Mouse (Mus musculus): ENCODE data around the gene Ush1g. TPM values are rescaled to one million over a fixed set of nuclear protein-coding genes. Genes with fewer than 3 reads are reported as not detected.

Ush1g gene
- polyA plus RNA-seq, 1 experiment from 2014 or later, result 0.32 TPM

DNA sequence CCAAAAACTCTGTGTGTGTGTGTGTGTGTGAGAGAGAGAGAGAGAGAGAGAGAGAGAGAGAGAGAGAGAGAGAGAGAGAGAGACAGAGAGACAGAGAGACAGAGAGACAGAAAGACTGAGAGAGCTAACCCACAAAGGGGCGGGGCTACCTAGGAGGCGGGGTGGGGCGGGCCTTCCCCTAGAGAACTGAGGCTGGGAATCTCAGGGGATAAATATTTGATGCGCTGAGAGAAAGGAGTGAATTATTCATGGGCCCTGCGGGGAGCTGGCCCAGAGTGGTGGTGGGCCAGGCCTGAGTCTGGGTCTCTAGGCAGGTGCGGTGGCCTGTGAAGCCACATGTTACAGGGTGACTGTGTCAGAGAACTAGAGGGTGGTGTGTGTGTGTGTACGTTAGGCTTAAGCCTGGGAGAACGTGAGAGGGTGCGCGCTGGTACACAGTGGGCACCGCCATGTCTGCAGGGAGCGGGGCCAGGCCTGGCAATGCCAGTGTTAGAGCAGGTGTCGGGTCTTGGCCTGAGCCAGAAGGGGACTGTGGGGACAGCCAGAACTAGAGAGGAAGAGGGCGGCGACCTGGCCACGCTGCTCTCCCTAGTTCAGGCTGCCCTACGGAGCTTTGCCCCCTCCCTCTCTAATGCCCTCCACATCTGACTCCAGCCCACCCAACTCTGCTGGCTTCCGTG, 2.0 kb downstream of the Ush1g start:
- H3K9ac ChIP-seq (ENCODE audit: low read length), result no peak overlapping the region
- WGBS, result 6% methylated on average over 17 of the region's 18 CpGs
- no peak overlapping the region for H3K4me3 ChIP-seq (ENCODE audit: low read length)
- H3K27ac ChIP-seq (ENCODE audit: low read length), result no peak overlapping the region
- H3K4me1 ChIP-seq (ENCODE audit: control insufficient read depth, insufficient read depth, low read length), result peaks cover 3% of the 10 kb centered on the region; the same call in 1 of the 2 replicates
- no peak for ATAC-seq (replicated peaks; ENCODE audit: extremely low read depth, insufficient read depth, low FRiP score)
- no peaks in the 10 kb centered on the region for H3K36me3 ChIP-seq (ENCODE audit: control insufficient read depth, insufficient read depth)
- H3K9me3 ChIP-seq (replicated peaks; ENCODE audit: control insufficient read depth, low read length), result no peaks in the 10 kb centered on the region
- H3K27me3 ChIP-seq (ENCODE audit: control insufficient read depth, insufficient read depth, low read length), result peaks cover 100% of the 10 kb centered on the region
- no peak overlapping the region for H3K4me2 ChIP-seq (ENCODE audit: low read depth, low read length)

DNA sequence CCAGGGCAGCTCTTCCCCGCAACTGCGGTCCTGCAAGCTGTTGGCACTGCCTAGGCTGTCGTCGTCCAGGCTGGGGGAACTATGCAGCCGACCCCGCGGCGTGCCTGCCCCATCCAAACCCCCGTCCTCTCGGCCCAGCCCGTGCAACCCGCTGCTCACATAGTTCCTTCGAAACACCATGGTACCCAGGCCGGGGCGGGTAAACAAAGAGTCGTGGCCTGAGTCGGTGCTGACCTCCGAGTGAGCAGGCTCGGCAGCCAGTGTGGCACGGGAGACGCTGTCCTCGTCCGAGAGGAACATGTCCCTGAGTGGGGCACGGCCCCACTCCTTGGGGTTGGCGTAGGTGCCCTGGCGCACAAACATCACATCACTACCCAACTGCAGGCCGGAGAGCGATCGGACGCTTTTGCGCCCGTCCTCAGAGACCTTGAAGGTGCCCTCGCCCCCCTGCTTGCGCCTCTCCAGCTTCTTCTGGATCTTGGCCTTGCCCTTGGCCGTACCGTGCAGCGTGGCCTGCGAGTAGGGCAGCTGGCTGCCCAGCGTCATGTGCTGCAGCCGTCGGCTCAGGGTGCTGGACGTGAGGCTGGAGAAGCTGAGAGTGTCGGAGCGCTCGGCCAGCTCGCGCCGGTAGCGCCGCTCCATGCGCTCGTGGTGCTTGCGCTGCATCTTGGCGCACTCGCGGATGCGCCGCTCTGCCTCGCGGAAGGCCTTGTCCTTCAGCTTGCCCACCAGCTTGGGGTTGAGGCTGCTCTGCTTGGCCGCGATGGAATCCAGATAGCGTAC, 3.4 kb downstream of the Ush1g start:
- Histone ChIP-seq H3K27ac (ENCODE audit: low read length) (no peak overlapping the region), H3K9me3 (replicated peaks; ENCODE audit: control insufficient read depth, low read length) (no peaks in the 10 kb centered on the region), H3K9ac (ENCODE audit: low read length) (no peak overlapping the region), H3K36me3 (ENCODE audit: control insufficient read depth, insufficient read depth) (no peaks in the 10 kb centered on the region), H3K4me3 (ENCODE audit: low read length) (no peak overlapping the region), H3K4me1 (ENCODE audit: control insufficient read depth, insufficient read depth, low read length) (peaks cover 3% of the 10 kb centered on the region; the same call in 1 of the 2 replicates), H3K4me2 (ENCODE audit: low read depth, low read length) (no peak overlapping the region), H3K27me3 (ENCODE audit: control insufficient read depth, insufficient read depth, low read length) (peaks cover 96% of the 10 kb centered on the region)
- WGBS, result 7% methylated on average over 63 of the region's 63 CpGs
- ATAC-seq (replicated peaks; ENCODE audit: extremely low read depth, insufficient read depth, low FRiP score), result no peak

GRCm38 (mm10) chr11:115317204-115317603, 4.6 kb downstream of the Ush1g start:
- no peak overlapping the region for H3K27ac ChIP-seq (ENCODE audit: low read length)
- H3K36me3 ChIP-seq (ENCODE audit: control insufficient read depth, insufficient read depth), result no peaks in the 10 kb centered on the region
- no peaks in the 10 kb centered on the region for H3K9me3 ChIP-seq (replicated peaks; ENCODE audit: control insufficient read depth, low read length)
- ATAC-seq (replicated peaks; ENCODE audit: extremely low read depth, insufficient read depth, low FRiP score), result no peak
- H3K4me1 ChIP-seq (ENCODE audit: control insufficient read depth, insufficient read depth, low read length), result peaks cover 3% of the 10 kb centered on the region; the same call in 1 of the 2 replicates
- H3K4me3 ChIP-seq (ENCODE audit: low read length), result no peak overlapping the region
- no peak overlapping the region for H3K9ac ChIP-seq (ENCODE audit: low read length)
- H3K27me3 ChIP-seq (ENCODE audit: control insufficient read depth, insufficient read depth, low read length), result peaks cover 89% of the 10 kb centered on the region
- WGBS, result 65% methylated on average over 7 of the region's 7 CpGs
- no peak overlapping the region for H3K4me2 ChIP-seq (ENCODE audit: low read depth, low read length)

DNA sequence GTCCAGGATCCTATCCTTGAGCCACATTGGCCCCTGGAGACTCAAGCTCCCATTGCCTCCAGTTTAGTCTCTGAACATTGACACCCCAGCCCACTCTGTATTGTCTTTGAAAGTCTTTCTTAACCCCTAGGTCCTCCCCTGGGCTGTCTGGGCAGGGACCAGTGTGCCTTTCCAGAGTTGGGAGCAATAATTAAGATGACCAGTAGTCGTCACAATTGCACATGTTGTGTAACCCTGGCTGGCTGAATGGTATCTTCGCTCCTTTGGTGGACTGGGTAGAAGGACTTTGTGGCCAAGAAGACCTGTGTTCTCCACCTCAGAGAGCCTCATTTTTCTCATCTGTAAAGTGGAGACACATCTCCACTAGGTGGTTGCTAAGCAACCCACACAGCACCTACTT, 7.6 kb downstream of the Ush1g start:
- Histone ChIP-seq H3K27ac (ENCODE audit: low read length) (no peak overlapping the region), H3K4me1 (ENCODE audit: control insufficient read depth, insufficient read depth, low read length) (no peaks in the 10 kb centered on the region; the same call in 1 of the 2 replicates), H3K9me3 (replicated peaks; ENCODE audit: control insufficient read depth, low read length) (no peaks in the 10 kb centered on the region), H3K4me3 (ENCODE audit: low read length) (no peak overlapping the region), H3K9ac (ENCODE audit: low read length) (no peak overlapping the region), H3K4me2 (ENCODE audit: low read depth, low read length) (no peak overlapping the region), H3K27me3 (ENCODE audit: control insufficient read depth, insufficient read depth, low read length) (peaks cover 60% of the 10 kb centered on the region), H3K36me3 (ENCODE audit: control insufficient read depth, insufficient read depth) (no peaks in the 10 kb centered on the region)
- WGBS, result 40% methylated on average over 2 of the region's 2 CpGs
- no peak for ATAC-seq (replicated peaks; ENCODE audit: extremely low read depth, insufficient read depth, low FRiP score)

- Histone ChIP-seq H3K4me2 (ENCODE audit: low read depth, low read length) (no peak overlapping the region), H3K27ac (ENCODE audit: low read length) (no peak overlapping the region), H3K9me3 (replicated peaks; ENCODE audit: control insufficient read depth, low read length) (no peaks in the 10 kb centered on the region), H3K9ac (ENCODE audit: low read length) (no peak overlapping the region), H3K36me3 (ENCODE audit: control insufficient read depth, insufficient read depth) (no peaks in the 10 kb centered on the region), H3K4me1 (ENCODE audit: control insufficient read depth, insufficient read depth, low read length) (peaks cover 7% of the 10 kb centered on the region), H3K27me3 (ENCODE audit: control insufficient read depth, insufficient read depth, low read length) (peaks cover 6% of the 10 kb centered on the region; the same call in 1 of the 2 replicates), H3K4me3 (ENCODE audit: low read length) (no peak overlapping the region)
- no peak for ATAC-seq (replicated peaks; ENCODE audit: extremely low read depth, insufficient read depth, low FRiP score)
- WGBS, result 82% methylated on average over 1 of the region's 1 CpGs
These were observed 13.1 kb downstream of the Ush1g start for GRCm38 (mm10) chr11:115308781-115309180.

DNA sequence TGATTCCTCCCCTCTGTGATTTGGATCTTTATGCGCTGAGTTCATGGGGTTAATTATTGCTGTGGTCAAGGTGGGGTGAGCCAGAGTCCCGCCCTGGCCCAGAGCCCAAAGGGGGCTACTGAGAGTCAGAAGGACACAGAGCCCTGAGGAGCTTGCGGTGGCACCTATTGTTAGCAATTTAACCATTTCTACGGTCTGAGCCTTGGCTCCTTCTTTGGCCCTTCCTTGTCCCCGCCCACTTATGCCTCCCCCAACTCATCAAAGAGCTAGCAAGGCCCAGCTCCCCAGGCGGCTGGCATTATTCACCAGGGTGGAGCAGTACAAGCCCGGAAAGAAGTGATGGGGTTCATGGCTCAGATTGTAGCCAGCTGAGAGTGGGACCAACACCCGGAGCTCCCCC, 15.0 kb downstream of the Ush1g start, which contains the start of gene Otop2:
Gene Otop2, plus strand, starts transcription at position 301 of the 400 bp plus-strand sequence.
- H3K9me3 ChIP-seq (replicated peaks; ENCODE audit: control insufficient read depth, low read length), result no peaks in the 10 kb centered on the region
- no peak within 1 kb of the TSS for H3K9ac ChIP-seq (ENCODE audit: low read length)
- ATAC-seq (replicated peaks; ENCODE audit: extremely low read depth, insufficient read depth, low FRiP score), result no peak
- no peak within 1 kb of the TSS for H3K4me3 ChIP-seq (ENCODE audit: low read length)
- no peaks in the 10 kb centered on the region for H3K36me3 ChIP-seq (ENCODE audit: control insufficient read depth, insufficient read depth)
- no peaks in the 10 kb centered on the region for H3K27me3 ChIP-seq (ENCODE audit: control insufficient read depth, insufficient read depth, low read length)
- 48% methylated on average over 8 of the region's 8 CpGs for WGBS
- peaks cover 7% of the 10 kb centered on the region for H3K4me1 ChIP-seq (ENCODE audit: control insufficient read depth, insufficient read depth, low read length)
- H3K4me2 ChIP-seq (ENCODE audit: low read depth, low read length), result no peak within 1 kb of the TSS
- no peak within 1 kb of the TSS for H3K27ac ChIP-seq (ENCODE audit: low read length)

GRCm38 (mm10) chr11:115303167-115303566, 18.7 kb downstream of the Ush1g start:
- no peak overlapping the region for H3K4me2 ChIP-seq (ENCODE audit: low read depth, low read length)
- H3K36me3 ChIP-seq (ENCODE audit: control insufficient read depth, insufficient read depth), result no peaks in the 10 kb centered on the region
- WGBS, result 49% methylated on average over 8 of the region's 8 CpGs
- peaks cover 3% of the 10 kb centered on the region; the same call in 1 of the 2 replicates for H3K9me3 ChIP-seq (replicated peaks; ENCODE audit: control insufficient read depth, low read length)
- H3K4me1 ChIP-seq (ENCODE audit: control insufficient read depth, insufficient read depth, low read length), result no peaks in the 10 kb centered on the region
- no peak overlapping the region for H3K4me3 ChIP-seq (ENCODE audit: low read length)
- no peak for ATAC-seq (replicated peaks; ENCODE audit: extremely low read depth, insufficient read depth, low FRiP score)
- peaks cover 2% of the 10 kb centered on the region; the same call in 1 of the 2 replicates for H3K27me3 ChIP-seq (ENCODE audit: control insufficient read depth, insufficient read depth, low read length)
- no peak overlapping the region for H3K27ac ChIP-seq (ENCODE audit: low read length)
- no peak overlapping the region for H3K9ac ChIP-seq (ENCODE audit: low read length)

- H3K4me2 ChIP-seq (ENCODE audit: low read depth, low read length), result no peak overlapping the region
- ATAC-seq (replicated peaks; ENCODE audit: extremely low read depth, insufficient read depth, low FRiP score), result no peak
- H3K27me3 ChIP-seq (ENCODE audit: control insufficient read depth, insufficient read depth, low read length), result peaks cover 13% of the 10 kb centered on the region
- no peak overlapping the region for H3K4me3 ChIP-seq (ENCODE audit: low read length)
- no peak overlapping the region for H3K27ac ChIP-seq (ENCODE audit: low read length)
- no peak overlapping the region for H3K9ac ChIP-seq (ENCODE audit: low read length)
- H3K4me1 ChIP-seq (ENCODE audit: control insufficient read depth, insufficient read depth, low read length), result peaks cover 6% of the 10 kb centered on the region
- H3K9me3 ChIP-seq (replicated peaks; ENCODE audit: control insufficient read depth, low read length), result peaks cover 3% of the 10 kb centered on the region; the same call in 1 of the 2 replicates
- 76% methylated on average over 2 of the region's 2 CpGs for WGBS
- H3K36me3 ChIP-seq (ENCODE audit: control insufficient read depth, insufficient read depth), result no peaks in the 10 kb centered on the region
These were observed 20.5 kb downstream of the Ush1g start for GRCm38 (mm10) chr11:115301351-115301750.

GRCm38 (mm10) chr11:115300745-115301144, 21.1 kb downstream of the Ush1g start:
- Histone ChIP-seq H3K9me3 (replicated peaks; ENCODE audit: control insufficient read depth, low read length) (peaks cover 3% of the 10 kb centered on the region; the same call in 1 of the 2 replicates), H3K4me1 (ENCODE audit: control insufficient read depth, insufficient read depth, low read length) (peaks cover 6% of the 10 kb centered on the region), H3K4me2 (ENCODE audit: low read depth, low read length) (no peak overlapping the region), H3K27ac (ENCODE audit: low read length) (no peak overlapping the region), H3K36me3 (ENCODE audit: control insufficient read depth, insufficient read depth) (no peaks in the 10 kb centered on the region), H3K4me3 (ENCODE audit: low read length) (no peak overlapping the region), H3K27me3 (ENCODE audit: control insufficient read depth, insufficient read depth, low read length) (peaks cover 13% of the 10 kb centered on the region), H3K9ac (ENCODE audit: low read length) (no peak overlapping the region)
- 81% methylated on average over 4 of the region's 4 CpGs for WGBS
- no peak for ATAC-seq (replicated peaks; ENCODE audit: extremely low read depth, insufficient read depth, low FRiP score)
